Mouse (Mus musculus) small intestine, adult 2 months (tissue): ENCODE measurements around the gene P2rx5. TPM values are rescaled to one million over a fixed set of nuclear protein-coding genes. Genes with fewer than 3 reads are reported as not detected.

ENCODE experiments used
- H3K27ac ChIP-seq: fragments of 200-500 bp; 2 replicates; pipeline ENCODE4 v1.5.1; 2012; ENCODE audit warnings: low read depth, low read length, control low read depth, inconsistent platforms; ENCODE audit not compliant: insufficient read depth
- H3K27me3 ChIP-seq: fragments of 200-500 bp; 2 replicates; pipeline ENCODE4 v1.6.1; 2012; ENCODE audit warnings: mild to moderate bottlenecking, moderate library complexity, low read length, inconsistent platforms; ENCODE audit not compliant: control insufficient read depth, insufficient read depth
- H3K36me3 ChIP-seq: fragments of 200-500 bp; 2 replicates; pipeline ENCODE4 v1.6.1; 2012; ENCODE audit warnings: mild to moderate bottlenecking, low read length, control low read depth, inconsistent platforms; ENCODE audit not compliant: control insufficient read depth, insufficient read depth
- H3K4me1 ChIP-seq: fragments of 200-500 bp; 2 replicates; pipeline ENCODE4 v1.6.1; 2012; ENCODE audit warnings: low read length, inconsistent platforms, mixed read lengths; ENCODE audit not compliant: control insufficient read depth, insufficient read depth, insufficient read length
- H3K4me3 ChIP-seq: fragments of 200-500 bp; 2 replicates; pipeline ENCODE4 v1.5.1; 2012; ENCODE audit warnings: low read depth, mild to moderate bottlenecking, control low read depth, inconsistent platforms, low read length, moderate library complexity
- CTCF ChIP-seq: fragments of 200-500 bp; IDR thresholded peaks from 2 replicates; pipeline ENCODE4 v1.5.1; 2012; ENCODE audit warnings: low read depth, mild to moderate bottlenecking, control low read depth, inconsistent platforms, low read length, moderate library complexity, mixed read lengths; ENCODE audit not compliant: insufficient replicate concordance, insufficient read length; ENCODE audit errors: extremely low read depth
- POLR2A ChIP-seq: fragments of 200-500 bp; IDR thresholded peaks from 2 replicates; pipeline ENCODE4 v1.6.1; 2012; ENCODE audit warnings: low read depth, mild to moderate bottlenecking, control low read depth, inconsistent platforms, low read length, moderate library complexity
- WGBS: fragments of 180-500 bp; shearing (Covaris S2); methylation state at CpG from one replicate; pipeline ENCODE4 v1.1.7; 2018; 5-methylcytosine and 5-hydroxymethylcytosine counted together
- polyA plus RNA-seq: library from polyadenylated mRNA; depleted of rRNA; stranded (reverse); fragments of >200 nt; gene quantifications from 2 replicates; pipeline ENCODE4 v1.2.3, GENCODE M21; 2012; rRNA removed

The P2rx5 gene
- polyA plus RNA-seq, 1 experiment: 0.15 TPM

DNA sequence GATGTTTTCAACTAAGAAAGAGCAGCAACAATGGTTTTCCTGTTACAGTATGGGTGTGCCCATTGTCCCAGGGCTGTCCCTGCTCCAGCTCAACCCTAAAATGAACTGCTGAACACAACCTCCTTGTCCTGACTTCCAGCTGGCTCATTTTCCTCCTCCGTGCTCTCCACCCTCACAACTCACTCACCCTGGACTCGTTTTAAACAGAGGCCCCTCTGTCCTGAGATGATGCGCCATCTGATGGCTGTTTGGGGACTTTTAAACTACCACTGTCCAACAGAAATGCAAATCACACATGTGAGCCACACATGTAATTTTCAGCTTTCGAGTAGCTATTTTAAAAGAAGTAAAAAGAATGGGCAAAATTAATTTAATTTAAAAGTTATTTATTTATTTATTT, 41.4 kb downstream of the P2rx5 start:
- Histone ChIP-seq H3K36me3 (0 out of 2 replicates have a peak, but pooled peaks cover 3% of the 10 kb centered on the region), H3K27ac (no peak overlapping the region), H3K4me3 (no peak overlapping the region), H3K27me3 (no peaks in the 10 kb centered on the region), H3K4me1 (peaks cover 4% of the 10 kb centered on the region; the same call in 1 of the 2 replicates)
- TF ChIP-seq POLR2A (no peak), CTCF (no peak)
- WGBS: 37% methylated on average over 4 of the region's 4 CpGs

DNA sequence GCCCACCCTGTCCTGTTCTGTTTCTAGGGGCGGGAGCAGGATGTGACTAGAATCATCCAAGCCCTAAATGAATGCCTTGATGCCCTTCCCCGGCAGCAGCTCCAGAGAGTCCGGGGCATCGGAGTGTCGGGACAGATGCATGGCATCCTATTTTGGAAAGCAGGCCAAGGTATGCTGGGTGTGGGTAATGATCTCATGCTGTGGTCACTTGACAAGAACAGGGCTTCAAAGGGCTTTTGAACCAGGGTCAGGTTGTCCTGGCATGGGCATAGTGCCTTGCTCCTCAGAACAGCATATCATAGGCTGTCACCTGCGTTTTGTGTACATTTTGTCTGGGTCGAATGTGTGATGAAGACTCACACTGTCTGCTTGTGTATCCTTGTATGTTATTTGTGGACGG, 43.7 kb downstream of the P2rx5 start:
- no peak overlapping the region for H3K27ac ChIP-seq
- no peak overlapping the region for H3K4me3 ChIP-seq
- WGBS: 88% methylated on average over 8 of the region's 8 CpGs
- 0 out of 2 replicates have a peak, but pooled peaks cover 3% of the 10 kb centered on the region for H3K36me3 ChIP-seq
- H3K27me3 ChIP-seq: no peaks in the 10 kb centered on the region
- peaks cover 4% of the 10 kb centered on the region; the same call in 1 of the 2 replicates for H3K4me1 ChIP-seq
- TF ChIP-seq CTCF (no peak), POLR2A (no peak)

GRCm38 (mm10) chr11:73205194-73205593, 45.0 kb downstream of the P2rx5 start:
- peaks cover 3% of the 10 kb centered on the region; the same call in 1 of the 2 replicates for H3K36me3 ChIP-seq
- WGBS: 41% methylated on average over 7 of the region's 7 CpGs
- no peaks in the 10 kb centered on the region for H3K27me3 ChIP-seq
- H3K27ac ChIP-seq: no peak overlapping the region
- no peak overlapping the region for H3K4me3 ChIP-seq
- TF ChIP-seq POLR2A: no peak
- no peak for TF ChIP-seq CTCF
- 0 out of 2 replicates have a peak, but pooled peaks cover under 1% of the 10 kb centered on the region for H3K4me1 ChIP-seq

- H3K27me3 ChIP-seq: no peaks in the 10 kb centered on the region
- no peak overlapping the region for H3K27ac ChIP-seq
- no peaks in the 10 kb centered on the region for H3K4me1 ChIP-seq
- no peak overlapping the region for H3K4me3 ChIP-seq
- 86% methylated on average over 2 of the region's 2 CpGs for WGBS
- TF ChIP-seq CTCF: no peak
- TF ChIP-seq POLR2A: no peak
- peaks cover 5% of the 10 kb centered on the region; the same call in 1 of the 2 replicates for H3K36me3 ChIP-seq
These were observed 47.4 kb downstream of the P2rx5 start for GRCm38 (mm10) chr11:73207621-73208020.

DNA sequence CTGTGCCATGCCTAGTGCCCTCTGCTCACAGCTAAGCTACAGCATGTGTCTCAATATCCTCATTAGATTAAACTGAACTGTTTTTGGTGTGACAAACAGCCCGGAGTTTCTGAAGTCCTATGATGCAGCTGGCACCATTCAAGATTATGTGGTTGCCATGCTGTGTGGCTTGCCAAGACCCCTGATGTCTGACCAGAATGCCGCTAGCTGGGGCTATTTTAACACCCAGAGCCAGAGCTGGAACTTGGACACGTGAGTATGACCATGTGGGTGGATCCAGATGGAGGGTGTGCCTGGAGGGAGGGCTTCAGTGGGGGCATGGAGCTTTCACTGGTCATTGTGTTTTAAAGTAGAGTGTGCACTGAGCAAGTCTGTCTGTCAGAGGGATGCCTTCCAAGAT, 53.7 kb downstream of the P2rx5 start:
- H3K4me3 ChIP-seq: no peak overlapping the region
- H3K4me1 ChIP-seq: no peaks in the 10 kb centered on the region
- 83% methylated on average over 3 of the region's 3 CpGs for whole genome bisulfite sequencing
- H3K27me3 ChIP-seq: no peaks in the 10 kb centered on the region
- no peak overlapping the region for H3K27ac ChIP-seq
- TF ChIP-seq POLR2A (no peak), CTCF (no peak)
- peaks cover 21% of the 10 kb centered on the region for H3K36me3 ChIP-seq

GRCm38 (mm10) chr11:73219671-73220070, 59.5 kb downstream of the P2rx5 start:
- Histone ChIP-seq H3K27ac (no peak overlapping the region), H3K27me3 (no peaks in the 10 kb centered on the region), H3K4me3 (no peak overlapping the region), H3K36me3 (peaks cover 22% of the 10 kb centered on the region), H3K4me1 (peaks cover 2% of the 10 kb centered on the region; the same call in 1 of the 2 replicates)
- TF ChIP-seq CTCF: peak; percentile 46; the same call in 1 of the 2 replicates
- no peak for TF ChIP-seq POLR2A
- WGBS: 71% methylated on average over 2 of the region's 2 CpGs

- Histone ChIP-seq H3K4me1 (peaks cover 2% of the 10 kb centered on the region; the same call in 1 of the 2 replicates), H3K36me3 (peaks cover 16% of the 10 kb centered on the region), H3K27me3 (no peaks in the 10 kb centered on the region), H3K4me3 (no peak overlapping the region), H3K27ac (no peak overlapping the region)
- WGBS: 90% methylated on average over 1 of the region's 1 CpGs
- TF ChIP-seq POLR2A: no peak
- no peak for TF ChIP-seq CTCF
These were observed 60.4 kb downstream of the P2rx5 start for GRCm38 (mm10) chr11:73220651-73221050.

Other genes starting within 250 kb of the P2rx5 start
- gene Atp2a3, start 199.3 kb upstream of the P2rx5 start, polyA plus RNA-seq: 113 and 128 TPM in 2 replicates
- 12.6 and 25.1 TPM in 2 replicates for gene P2rx1, start 161.3 kb upstream of the P2rx5 start, polyA plus RNA-seq
- 2.0 and 2.6 TPM in 2 replicates for gene Camkk1, start 141.4 kb upstream of the P2rx5 start, polyA plus RNA-seq
- 0.53 and 1.3 TPM in 2 replicates for gene Ncbp3, start 112.6 kb upstream of the P2rx5 start, polyA plus RNA-seq
- gene Itgae, start 69.8 kb upstream of the P2rx5 start, polyA plus RNA-seq: 9.1 and 9.7 TPM in 2 replicates
- 0.84 and 2.5 TPM in 2 replicates for gene Haspin, start 22.1 kb upstream of the P2rx5 start, polyA plus RNA-seq
- gene Emc6, start 16.6 kb downstream of the P2rx5 start, polyA plus RNA-seq: 38.7 and 43.0 TPM in 2 replicates
- 75.1 and 181 TPM in 2 replicates for gene Tax1bp3, start 16.7 kb downstream of the P2rx5 start, polyA plus RNA-seq
- 7.1 and 16.4 TPM in 2 replicates for gene Ctns, start 38.6 kb downstream of the P2rx5 start, polyA plus RNA-seq
- gene Shpk, start 39.0 kb downstream of the P2rx5 start, polyA plus RNA-seq: 5.6 and 14.8 TPM in 2 replicates
- 0.10 and 0.25 TPM in 2 replicates for gene Trpv1, start 73.9 kb downstream of the P2rx5 start, polyA plus RNA-seq
- gene Trpv3, start 107.0 kb downstream of the P2rx5 start, polyA plus RNA-seq: 0.17 and 0.86 TPM in 2 replicates
- gene Aspa, start 169.2 kb downstream of the P2rx5 start, polyA plus RNA-seq: 1.4 and 9.3 TPM in 2 replicates
- gene Gm49340, start 169.3 kb downstream of the P2rx5 start, polyA plus RNA-seq: not detected in 2 replicates
- not detected in 2 replicates for gene Spata22, start 169.3 kb downstream of the P2rx5 start, polyA plus RNA-seq
- gene Olfr20, start 190.4 kb downstream of the P2rx5 start, polyA plus RNA-seq: 0.22 TPM in 1 of 2 replicates, not detected in the other
- not detected in 2 replicates for gene Olfr376, start 210.8 kb downstream of the P2rx5 start, polyA plus RNA-seq
- gene Olfr1, start 239.2 kb downstream of the P2rx5 start, polyA plus RNA-seq: not detected in 2 replicates